Mouse (Mus musculus) G1E (cell line): ENCODE data around the gene Pcca.

Source experiments
- CTCF ChIP-seq: IDR thresholded peaks from 2 replicates; pipeline ENCODE4 v1.5.1; 2012; ENCODE audit warnings: low read depth, low read length, inconsistent platforms, mixed read lengths
- GATA1 ChIP-seq: IDR thresholded peaks from 2 replicates; pipeline ENCODE4 v1.6.1; 2012; ENCODE audit warnings: borderline replicate concordance, low read length, inconsistent platforms, mixed read lengths
- TAL1 ChIP-seq: conservative IDR thresholded peaks from 2 replicates; pipeline ENCODE4 v1.6.1; 2012; ENCODE audit warnings: low read depth, low read length, inconsistent platforms, mixed read lengths

- TF ChIP-seq TAL1 (no peak), CTCF (no peak), GATA1 (no peak)
Observed at GRCm38 (mm10) chr14:122639168-122639720, 105.1 kb downstream of the Pcca start.
